Mouse (Mus musculus) G1E (cell line): ENCODE results near the gene Jph2.

Source experiments
- CTCF ChIP-seq: IDR thresholded peaks from 2 replicates; pipeline ENCODE4 v1.5.1; 2012; ENCODE audit warnings: low read depth, low read length, inconsistent platforms, mixed read lengths
- GATA1 ChIP-seq: IDR thresholded peaks from 2 replicates; pipeline ENCODE4 v1.6.1; 2012; ENCODE audit warnings: borderline replicate concordance, low read length, inconsistent platforms, mixed read lengths
- GATA2 ChIP-seq: IDR thresholded peaks from 2 replicates; pipeline ENCODE4 v1.6.1; 2012; ENCODE audit warnings: low read depth, low read length, inconsistent platforms, borderline replicate concordance
- POLR2AphosphoS5 ChIP-seq: IDR thresholded peaks from 2 replicates; pipeline ENCODE4 v1.6.1; 2012; ENCODE audit warnings: low read depth, low read length, inconsistent platforms; ENCODE audit not compliant: insufficient replicate concordance
- TAL1 ChIP-seq: conservative IDR thresholded peaks from 2 replicates; pipeline ENCODE4 v1.6.1; 2012; ENCODE audit warnings: low read depth, low read length, inconsistent platforms, mixed read lengths

- TF ChIP-seq GATA1 (no peak), CTCF (no peak), TAL1 (no peak), POLR2AphosphoS5 (no peak), GATA2 (no peak)
Measured at GRCm38 (mm10) chr2:163309376-163309775, 88.4 kb downstream of the Jph2 start.
